Mouse (Mus musculus) testis, adult 2 months (tissue): Measurements from ENCODE around the gene Cdh23.

Experiments
- CTCF ChIP-seq: fragments of 200-500 bp; IDR thresholded peaks from 2 replicates; pipeline ENCODE4 v1.5.1; 2012; ENCODE audit warnings: low read depth, mild to moderate bottlenecking, inconsistent platforms, low read length, moderate library complexity; ENCODE audit not compliant: control insufficient read depth, insufficient read depth, insufficient replicate concordance
- POLR2A ChIP-seq: fragments of 200-500 bp; IDR thresholded peaks from 2 replicates; pipeline ENCODE4 v1.6.1; 2012; ENCODE audit warnings: low read depth, mild to moderate bottlenecking, inconsistent platforms, low read length, moderate library complexity; ENCODE audit not compliant: control insufficient read depth

GRCm38 (mm10) chr10:60262386-60262785, 433.9 kb downstream of the Cdh23 start:
- TF ChIP-seq CTCF (no peak), POLR2A (0 out of 2 replicates have a peak, but pooled peaks have one; percentile 23)
